Mouse (Mus musculus) common myeloid progenitor, adult 5-6 weeks (primary cell): ENCODE measurements around the gene Rnaset2a. TPM values are rescaled to one million over a fixed set of nuclear protein-coding genes. Genes with fewer than 3 reads are reported as not detected.
"Not testable (repeated sequence)": the region's sequence is repeated elsewhere in the genome, so short reads cannot be mapped to it uniquely, and the experiment has no call there.

Experiments used
- ATAC-seq: replicated peaks from 2 replicates; pipeline ENCODE4 v1.8.0; 2016; ENCODE audit warnings: low read depth, mild to moderate bottlenecking, moderate TSS enrichment, inconsistent platforms; ENCODE audit not compliant: poor library complexity, severe bottlenecking
- total RNA-seq: library from RNA; stranded (forward); fragments of 200-1000, 187-1606 nt; gene quantifications from 2 replicates; pipeline ENCODE4 v1.2.3, GENCODE M21; 2017

Gene Rnaset2a
- total RNA-seq, 1 experiment from 2014 or later = 19.2 TPM

DNA sequence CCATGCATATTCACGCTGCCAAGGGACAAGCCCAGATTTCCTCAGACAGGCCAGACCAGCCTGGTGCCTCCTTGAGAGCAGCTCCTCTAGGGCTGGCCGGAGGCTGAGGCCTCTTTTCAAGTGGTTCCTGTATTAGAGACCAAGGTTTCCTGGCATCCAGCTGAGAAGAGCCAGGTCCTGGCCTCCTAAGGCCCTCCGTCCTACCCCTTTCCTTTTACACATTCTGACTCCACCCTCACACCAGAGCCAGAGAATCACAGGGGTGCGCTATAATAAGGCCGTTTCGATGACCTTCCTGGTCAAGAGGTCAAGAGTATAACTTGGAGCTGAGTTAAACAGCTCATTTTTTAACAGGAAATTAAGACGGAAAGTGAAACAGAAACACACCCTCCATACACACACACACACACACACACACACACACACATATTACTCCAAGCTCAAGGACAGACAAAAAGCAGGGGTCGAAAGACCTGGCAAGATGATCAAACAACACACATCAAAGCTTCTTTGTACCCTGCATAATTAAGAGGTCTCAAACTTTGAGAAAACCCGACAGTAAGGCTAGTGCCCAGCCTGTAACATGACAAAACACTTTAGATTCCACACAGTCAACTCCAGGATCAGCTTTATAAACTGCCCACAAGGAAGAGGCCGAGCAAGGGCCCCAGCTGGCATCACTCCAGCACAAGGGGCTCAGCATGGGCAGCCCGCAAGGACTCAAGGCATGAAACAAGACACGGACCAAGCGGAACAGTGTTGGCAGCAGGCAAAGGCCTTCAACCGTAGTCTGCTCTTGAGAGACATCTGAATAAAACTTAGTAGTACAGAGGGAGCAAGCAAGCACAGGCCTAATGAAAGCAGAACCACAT, 3.9 kb downstream of the Rnaset2a start:
- ATAC-seq = not testable (repeated sequence)

DNA sequence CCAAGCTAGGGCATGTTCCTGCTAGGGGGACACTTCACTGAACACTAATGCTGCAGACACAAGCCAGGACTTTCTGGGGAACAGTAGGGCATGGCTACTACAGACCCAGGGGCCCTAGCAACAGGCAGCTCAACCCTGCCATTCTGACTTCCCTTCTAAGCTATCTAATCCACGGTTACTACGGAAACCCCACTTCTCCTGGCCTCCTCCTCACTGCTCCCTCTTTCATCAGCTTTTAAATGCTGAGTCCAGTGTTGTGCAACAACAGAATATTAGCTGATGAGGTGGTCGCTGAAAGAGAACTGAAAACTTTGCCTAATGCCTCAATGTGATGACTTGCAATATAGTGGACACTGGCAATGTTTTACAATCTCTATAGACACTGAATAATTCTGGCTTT, 7.7 kb downstream of the Rnaset2a start:
- peak; percentile 68 for ATAC-seq

DNA sequence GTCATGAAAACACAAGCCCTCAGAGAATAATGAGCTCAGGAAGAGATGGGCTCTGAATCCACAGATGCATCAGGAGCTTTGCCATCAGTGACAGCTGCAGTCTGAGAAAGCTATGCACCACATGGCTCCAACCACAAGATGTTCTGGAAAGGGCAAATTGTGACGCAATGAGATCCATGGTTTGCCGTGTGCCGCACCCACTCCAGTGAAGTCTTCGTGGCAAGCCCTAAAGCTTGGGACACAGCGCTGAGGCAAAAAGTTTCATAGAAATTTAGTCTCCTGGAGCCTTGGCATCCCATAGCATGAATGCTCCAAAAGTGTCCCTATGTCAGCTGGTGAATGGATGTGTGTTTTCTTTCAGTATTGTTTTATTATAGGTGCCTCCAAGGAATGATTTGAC, 9.8 kb downstream of the Rnaset2a start:
- not testable (repeated sequence) for ATAC-seq

GRCm38 (mm10) chr17:8130849-8131248, 17.0 kb downstream of the Rnaset2a start:
- not testable (repeated sequence) for ATAC-seq

GRCm38 (mm10) chr17:8129578-8129977, 18.3 kb downstream of the Rnaset2a start:
- not testable (repeated sequence) for ATAC-seq

DNA sequence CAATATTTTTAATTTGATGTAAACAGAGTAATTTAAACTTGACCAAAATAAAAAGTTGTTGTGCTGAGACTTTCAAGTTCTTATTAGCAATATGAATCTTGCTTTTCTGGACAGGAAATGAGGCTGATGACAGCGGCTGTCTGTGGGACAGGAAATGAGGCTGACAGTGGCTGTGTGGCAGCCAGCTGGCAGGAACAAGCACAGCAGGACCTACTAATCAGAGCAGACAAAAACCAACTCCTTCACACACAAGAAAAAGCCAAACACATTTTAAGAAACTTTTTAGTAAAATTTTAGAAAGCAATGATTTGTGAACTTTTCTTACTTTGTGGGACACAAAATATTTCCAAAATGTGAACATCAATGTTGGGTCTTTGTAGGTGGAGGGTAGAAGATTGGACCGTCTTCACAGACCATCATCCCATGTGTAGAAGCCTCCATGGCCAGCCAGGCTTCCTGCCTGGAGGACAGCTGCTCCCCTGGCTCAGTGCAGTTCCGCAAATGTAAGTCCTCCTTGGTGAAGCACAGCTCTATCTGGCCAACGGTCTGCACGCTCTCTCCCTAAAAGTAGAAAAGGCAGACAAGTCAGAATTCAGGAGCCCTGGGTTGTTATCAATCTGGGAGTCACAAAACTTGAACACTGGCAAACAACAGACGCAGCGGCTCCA, 19.4 kb downstream of the Rnaset2a start:
- peak; percentile 39; the same call in 1 of the 2 replicates for ATAC-seq

GRCm38 (mm10) chr17:8124586-8124985, 23.3 kb downstream of the Rnaset2a start:
- not testable (repeated sequence) for ATAC-seq

- ATAC-seq = not testable (repeated sequence)
These were observed 24.9 kb downstream of the Rnaset2a start for GRCm38 (mm10) chr17:8122974-8123373.

DNA sequence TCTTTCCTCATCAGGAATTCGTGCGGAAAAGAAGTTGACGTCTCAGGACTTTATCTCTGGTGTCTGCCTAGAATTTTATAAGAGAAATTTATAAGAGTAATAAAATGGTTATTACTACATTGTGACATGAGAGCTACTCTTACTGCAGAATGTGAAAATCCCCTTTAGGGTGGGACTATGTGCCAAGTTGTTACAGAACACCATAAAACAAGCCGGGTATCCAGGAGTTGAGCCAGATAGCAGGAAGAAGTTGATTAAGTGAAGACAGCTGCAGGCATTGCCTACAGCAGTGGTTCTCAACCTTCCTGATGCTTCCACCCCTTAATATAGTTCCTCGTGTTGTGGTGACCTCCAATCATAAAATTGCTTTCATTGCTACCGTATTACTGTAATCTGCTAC, 31.0 kb downstream of the Rnaset2a start:
- ATAC-seq = not testable (repeated sequence)

- ATAC-seq = peak; percentile 91
These were observed 31.5 kb downstream of the Rnaset2a start for GRCm38 (mm10) chr17:8116378-8116777.

DNA sequence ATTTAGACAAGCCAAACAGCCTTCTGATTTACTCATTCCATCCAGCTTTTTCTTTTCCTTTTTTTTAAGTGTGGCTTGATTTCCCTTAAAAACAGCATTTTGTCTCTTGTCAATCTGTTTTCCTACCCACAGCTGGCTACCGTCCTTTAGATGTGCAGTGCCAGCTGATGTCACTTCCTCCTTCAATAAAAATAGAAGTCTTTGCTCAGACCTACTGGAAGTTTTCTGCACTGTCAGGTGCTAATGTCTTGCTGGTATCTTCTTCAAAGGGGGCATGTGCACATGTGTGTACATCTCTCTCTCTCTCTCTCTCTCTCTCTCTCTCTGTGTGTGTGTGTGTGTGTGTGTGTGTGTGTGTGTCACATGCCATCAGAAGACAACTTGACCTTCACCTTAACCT, 35.7 kb downstream of the Rnaset2a start:
- not testable (repeated sequence) for ATAC-seq

DNA sequence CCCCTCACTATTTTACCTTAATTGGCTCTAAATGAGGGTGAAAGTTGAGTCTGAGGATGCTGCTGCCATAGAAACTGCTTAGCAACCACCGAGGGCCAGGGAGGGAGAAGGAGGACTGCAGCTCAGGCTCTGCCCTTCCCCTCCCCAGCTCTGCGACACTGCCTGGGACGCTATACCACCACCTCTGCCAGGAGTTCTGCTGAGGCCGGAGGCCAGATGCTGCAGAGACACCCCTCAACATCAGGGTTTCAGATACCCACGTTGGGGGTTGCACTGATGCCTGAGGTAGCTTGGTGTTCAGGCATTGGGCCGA, 46.6 kb downstream of the Rnaset2a start:
- ATAC-seq = not testable (repeated sequence)

DNA sequence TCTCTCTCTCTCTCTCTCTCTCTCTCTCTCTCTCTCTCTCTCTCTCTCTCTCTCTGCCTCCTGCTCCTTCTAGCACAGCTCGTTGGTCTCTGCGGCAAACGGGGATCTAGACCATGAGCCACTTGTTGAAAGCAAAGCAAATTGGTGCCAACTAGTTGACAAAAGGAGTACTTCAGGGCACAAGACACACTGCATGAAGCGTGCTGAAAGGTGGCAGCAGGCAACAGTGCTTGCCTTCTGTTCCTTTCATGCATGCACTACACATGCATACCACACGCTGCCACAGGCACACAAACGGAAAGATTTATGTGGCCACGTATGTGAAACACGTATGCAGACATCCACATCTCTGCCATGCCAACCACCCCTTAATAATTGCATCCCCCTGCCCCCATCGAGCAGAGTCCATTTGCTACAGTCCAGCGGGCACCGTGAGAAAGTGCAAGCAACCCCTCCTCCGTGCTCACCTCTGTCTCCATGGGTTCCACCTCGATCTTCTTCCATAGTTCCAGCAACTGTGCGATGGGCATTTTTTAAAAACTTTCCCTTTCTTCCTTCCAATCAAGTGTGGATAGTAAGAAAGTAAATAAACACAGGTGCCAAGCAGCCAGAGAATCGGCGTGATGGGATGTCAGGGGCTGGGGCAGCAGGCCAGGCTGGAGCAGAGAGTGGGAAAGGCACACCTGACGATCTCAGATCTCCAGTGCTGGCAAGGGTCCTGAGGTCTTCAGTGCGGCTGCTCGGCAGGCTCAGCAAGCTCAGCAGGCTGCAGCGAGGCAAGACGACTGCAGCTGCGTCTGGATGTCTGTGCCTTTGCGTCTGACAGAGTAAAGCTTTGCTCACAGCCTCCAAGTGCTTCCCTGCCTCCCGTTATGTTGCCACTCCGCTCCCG, 47.2 kb downstream of the Rnaset2a start:
- ATAC-seq = not testable (repeated sequence)

- not testable (repeated sequence) for ATAC-seq
These were observed 51.7 kb downstream of the Rnaset2a start for GRCm38 (mm10) chr17:8096199-8096598.

- not testable (repeated sequence) for ATAC-seq
These were observed 52.2 kb downstream of the Rnaset2a start for GRCm38 (mm10) chr17:8095653-8096052.

GRCm38 (mm10) chr17:8092537-8093526, 55.1 kb downstream of the Rnaset2a start:
- peak; percentile 64 for ATAC-seq

GRCm38 (mm10) chr17:8091320-8091719, 56.6 kb downstream of the Rnaset2a start:
- not testable (repeated sequence) for ATAC-seq

GRCm38 (mm10) chr17:8069847-8070246, 78.0 kb downstream of the Rnaset2a start:
- ATAC-seq = peak; percentile 36; the same call in 1 of the 2 replicates
